Mouse (Mus musculus): ENCODE measurements around the gene Nol12.

GRCm38 (mm10) chr15:78915660-78916017 is 19.1 kb upstream of the Nol12 start:
- TF ChIP-seq POLR2A (IDR thresholded peaks at IDR 0.05; ENCODE audit: borderline replicate concordance, extremely low read depth, insufficient read depth, insufficient read length, poor library complexity, severe bottlenecking) (no peak), CTCF (IDR thresholded peaks at IDR 0.05; ENCODE audit: borderline replicate concordance, extremely low read depth, insufficient read depth, insufficient read length) (peak; percentile 90)
